Mouse (Mus musculus): ENCODE data around the gene Ddx31.
A peak's percentile ranks its signal among the peaks of the same experiment; 100 is the strongest.

Ddx31 gene

DNA sequence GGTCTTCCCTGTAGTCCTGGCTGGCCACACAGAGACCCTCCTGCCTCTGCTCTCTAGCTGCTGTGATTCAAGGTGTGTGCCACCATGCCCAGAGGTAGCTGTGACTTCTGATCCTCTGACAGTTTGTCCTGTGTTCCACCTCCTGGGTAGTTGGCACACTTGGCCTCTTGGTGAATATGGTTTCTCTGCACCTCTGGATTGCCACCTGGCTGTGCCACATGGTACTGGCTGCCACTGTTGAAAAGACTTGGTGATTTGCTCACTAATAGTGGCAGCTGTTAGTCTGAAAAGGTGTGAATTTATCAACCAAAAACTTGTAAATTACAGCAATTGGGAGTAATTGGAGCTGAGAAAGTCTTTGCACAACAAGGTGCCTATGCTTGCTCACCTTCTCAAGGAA, 23.7 kb downstream of the Ddx31 start:
- no peak for DNase-seq (ENCODE audit: low spot score)

DNA sequence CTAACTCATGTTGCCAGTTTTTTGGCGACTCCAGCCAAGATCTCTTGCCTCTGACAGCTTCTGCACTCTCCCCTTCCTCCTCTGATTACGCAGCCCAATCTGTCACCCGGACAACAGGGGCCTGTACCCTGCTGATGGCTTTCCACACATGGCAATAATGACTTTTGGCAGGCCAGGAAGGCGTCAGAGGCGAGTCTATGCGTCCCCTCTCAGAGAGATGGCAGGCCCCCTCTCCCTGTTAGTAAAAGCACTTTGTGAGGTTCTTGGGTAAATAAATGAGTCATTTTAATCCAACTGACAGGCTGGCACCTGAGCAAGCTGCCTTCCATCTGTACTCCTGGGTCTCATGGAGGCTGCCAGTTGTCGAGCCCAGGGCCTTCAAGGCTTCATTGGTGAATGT, 27.3 kb downstream of the Ddx31 start:
- DNase-seq (ENCODE audit: low spot score), result no peak

DNA sequence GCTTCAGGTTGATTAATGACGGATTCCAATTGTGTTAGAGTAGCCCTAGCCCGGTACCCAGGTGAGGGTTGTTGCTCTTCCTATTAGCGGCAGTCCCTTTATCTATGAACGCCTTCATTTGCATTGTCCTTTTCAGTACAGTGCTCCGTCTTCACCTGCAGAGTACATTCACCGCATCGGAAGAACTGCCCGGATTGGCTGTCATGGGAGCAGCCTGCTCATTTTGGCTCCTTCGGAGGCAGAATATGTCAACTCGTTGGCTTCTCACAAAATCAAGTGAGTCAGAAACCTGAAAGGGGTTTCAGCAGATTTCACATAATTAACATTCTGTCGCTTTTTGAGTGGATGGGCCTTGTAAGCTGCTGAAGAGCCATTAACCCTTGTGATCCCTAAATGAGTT, 35.3 kb downstream of the Ddx31 start:
- no peak for DNase-seq (ENCODE audit: low spot score)

DNA sequence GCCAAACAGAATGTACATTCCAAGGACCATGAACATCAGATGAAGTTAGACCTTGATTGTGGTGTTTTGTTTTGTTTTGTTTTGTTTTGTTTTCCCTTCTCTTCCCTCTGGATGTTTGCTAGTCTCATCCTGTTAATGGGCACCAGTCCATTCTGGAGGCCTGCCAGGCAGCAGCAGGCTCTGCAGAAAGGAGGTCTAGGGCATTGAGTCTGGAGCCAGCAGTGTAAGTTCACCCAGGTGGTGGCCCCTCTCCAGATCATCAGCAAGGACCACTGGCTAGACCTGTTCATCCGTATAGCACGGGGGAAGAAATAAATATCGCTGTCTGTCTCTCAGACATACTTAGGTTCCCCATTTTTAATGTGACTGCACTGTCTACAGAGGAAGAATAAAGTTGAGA, 41.1 kb downstream of the Ddx31 start:
- DNase-seq (ENCODE audit: low spot score), result no peak

DNA sequence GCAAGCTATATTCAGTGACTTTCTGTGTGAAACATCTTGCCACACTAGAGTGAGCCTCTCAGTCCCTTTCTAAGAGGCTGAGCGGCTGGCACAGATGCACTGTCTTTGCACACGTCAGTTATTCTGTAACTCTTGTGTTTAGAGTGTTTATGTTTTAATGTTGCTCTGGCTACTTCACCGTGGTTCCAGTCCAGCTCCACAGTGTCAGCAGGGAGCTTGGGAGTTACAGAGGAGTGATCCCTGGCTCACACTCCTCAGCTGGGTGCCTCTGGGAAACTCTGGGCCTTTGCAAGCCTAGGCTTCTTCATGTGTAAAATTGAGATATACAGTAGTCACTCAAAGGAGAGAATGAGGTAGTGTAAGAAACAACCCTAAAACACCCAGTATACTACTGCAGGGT, 41.8 kb downstream of the Ddx31 start:
- DNase-seq (ENCODE audit: low spot score), result no peak

DNA sequence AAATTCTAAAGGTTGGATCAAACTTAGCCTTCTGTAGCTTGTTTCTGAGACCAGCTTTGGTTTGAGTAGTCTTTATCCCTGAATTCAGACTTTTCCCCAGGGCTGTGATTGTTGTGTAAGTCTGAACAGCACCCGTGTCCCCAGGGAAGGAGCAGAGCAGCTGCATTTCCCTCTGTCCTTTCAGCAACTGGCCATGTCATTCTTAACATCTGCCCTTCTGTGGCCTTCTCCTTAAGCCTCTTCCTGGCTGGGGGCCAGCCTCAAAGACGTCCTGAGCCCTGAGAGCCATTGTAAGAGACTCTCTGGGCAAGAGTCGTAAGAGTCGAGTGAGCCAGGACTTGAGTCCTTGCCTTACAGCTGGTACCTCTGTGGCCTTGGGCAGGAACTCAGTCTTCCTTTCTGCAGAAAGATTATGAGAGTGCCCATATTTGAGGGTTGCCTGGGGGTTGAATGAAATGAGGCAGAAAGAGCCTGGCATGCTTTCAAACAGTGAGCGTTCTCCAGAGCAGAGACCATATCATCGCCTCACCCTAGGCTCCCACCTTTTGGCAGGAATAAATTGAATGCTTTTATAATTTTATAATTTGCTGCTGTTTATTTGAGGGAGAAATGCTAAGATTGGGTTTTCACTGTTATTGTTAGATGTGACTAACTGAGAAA, 42.8 kb downstream of the Ddx31 start:
- DNase-seq (ENCODE audit: low spot score), result no peak

DNA sequence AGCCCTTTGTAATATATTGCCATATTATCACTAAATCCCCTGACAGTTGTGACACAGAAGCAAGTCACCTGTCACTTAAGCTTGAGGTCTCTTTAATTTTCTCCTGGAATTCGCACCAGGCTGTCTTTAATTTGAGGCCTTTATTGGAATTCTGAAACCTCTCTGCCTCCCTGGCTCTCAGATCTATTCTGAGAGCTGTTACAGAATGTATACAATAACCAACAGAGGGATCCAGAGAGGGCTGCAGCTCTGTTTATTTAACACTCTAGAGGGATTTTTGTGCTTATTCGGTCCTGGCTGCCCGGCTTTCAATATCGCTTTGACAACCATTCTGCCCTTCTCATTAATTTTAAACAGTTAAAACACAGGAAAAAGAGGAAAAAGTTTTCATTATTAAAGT, 44.7 kb downstream of the Ddx31 start:
- no peak for DNase-seq (ENCODE audit: low spot score)

DNA sequence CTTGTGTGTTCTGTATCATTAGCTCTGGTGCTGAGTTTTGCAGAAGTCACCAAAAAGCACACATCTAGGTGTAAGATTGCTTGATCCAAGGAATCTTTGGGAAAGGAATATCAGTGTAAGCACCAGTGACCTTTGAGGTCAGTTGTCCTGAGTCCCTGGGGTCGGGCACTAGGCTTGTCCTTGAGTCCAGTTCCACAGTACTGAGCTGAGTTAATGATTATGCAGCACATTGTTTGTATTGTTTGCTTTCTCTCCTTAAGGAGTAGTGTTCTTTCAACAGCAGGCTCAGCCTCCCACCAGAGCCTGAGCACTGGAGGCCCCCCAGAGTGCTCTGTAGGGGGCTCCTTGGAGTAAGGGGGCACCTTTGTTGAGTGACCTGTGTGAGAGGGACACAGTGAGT, 52.6 kb downstream of the Ddx31 start:
- no peak for DNase-seq (ENCODE audit: low spot score)

DNA sequence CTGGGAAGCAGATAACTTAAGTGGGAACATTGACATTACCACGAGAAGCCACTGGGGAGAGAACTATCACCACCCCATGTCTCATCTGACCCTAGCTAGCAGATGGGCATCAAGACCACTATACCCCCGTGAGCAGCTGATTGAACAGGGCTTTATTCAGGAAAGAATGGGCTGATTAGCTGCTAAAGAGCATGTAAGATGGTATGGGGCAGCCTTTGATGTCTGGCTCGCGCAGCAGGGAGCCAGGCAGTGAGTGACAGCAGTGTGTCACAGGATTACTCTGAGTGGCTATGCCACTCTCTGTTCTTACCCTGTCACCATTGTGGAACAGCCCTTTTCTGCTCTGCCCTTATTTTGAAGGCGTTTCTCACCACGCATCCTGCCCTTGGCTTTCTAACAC, 53.3 kb downstream of the Ddx31 start:
- DNase-seq (ENCODE audit: low spot score), result no peak

DNA sequence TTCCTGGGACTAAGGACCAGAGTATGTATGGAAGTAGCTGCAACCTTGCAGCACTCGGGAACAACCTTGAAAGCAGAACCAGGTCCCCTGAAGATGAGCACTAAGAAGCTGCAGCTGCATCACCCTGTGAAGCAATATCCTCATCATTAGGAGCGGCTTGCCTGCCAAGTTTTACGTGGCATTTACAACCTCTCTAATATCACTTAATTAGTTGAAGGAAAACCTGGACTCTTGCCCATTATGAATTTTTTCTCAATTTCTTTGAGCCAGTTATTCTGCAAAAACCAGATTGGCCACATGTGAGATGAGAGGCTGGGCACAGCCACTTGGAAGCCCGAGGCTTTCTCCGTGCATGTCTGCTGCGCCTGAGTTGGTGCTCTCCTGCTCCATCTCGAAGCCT, 55.7 kb downstream of the Ddx31 start:
- no peak for DNase-seq (ENCODE audit: low spot score)

DNA sequence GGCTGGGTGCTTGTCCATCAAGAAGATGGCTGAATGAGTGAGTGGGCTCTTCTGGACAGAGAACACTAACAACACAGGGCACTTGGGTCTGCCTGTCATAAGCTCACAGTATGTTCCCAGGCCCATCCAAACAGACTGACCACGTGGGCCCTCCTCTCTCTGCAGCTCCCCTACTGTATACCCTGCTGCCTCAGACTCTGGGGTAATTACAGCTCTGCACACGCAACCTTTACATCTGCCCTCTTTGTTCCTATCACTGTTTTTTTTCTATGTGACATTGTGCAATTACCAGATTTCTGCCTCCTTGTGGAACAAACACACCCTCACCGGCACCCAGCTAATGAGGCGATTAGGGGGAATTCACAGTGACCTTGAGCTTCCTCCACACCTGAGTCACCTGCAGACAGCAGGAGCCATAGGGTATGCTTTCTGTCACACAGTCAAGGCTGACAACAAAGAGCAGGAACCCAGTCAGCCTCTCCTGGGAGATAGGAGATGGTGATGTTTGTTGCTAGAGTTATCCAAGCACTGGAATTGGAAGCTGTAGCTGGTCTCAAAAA, 57.2 kb downstream of the Ddx31 start:
- no peak for DNase-seq (ENCODE audit: low spot score)

DNA sequence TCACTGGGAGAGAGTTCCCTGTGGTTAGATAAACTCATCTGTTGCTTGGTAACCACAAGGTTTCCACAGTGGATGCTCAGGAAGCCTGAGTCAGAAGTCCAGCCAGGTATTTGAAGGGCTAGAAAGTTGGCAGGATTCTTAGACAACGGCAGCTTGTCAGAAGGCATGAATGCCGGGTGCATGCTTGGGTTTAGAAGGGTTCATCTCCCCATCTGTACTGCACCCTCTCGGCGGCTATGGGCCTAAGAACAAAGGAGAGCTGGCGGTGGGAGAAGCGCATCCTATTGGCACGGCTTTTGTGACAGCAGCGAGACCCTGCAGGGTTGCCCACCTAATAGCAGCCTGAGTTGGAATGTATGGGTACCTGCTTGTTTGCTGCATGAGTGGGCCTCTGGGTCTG, 62.1 kb downstream of the Ddx31 start:
- no peak for DNase-seq (ENCODE audit: low spot score)

DNA sequence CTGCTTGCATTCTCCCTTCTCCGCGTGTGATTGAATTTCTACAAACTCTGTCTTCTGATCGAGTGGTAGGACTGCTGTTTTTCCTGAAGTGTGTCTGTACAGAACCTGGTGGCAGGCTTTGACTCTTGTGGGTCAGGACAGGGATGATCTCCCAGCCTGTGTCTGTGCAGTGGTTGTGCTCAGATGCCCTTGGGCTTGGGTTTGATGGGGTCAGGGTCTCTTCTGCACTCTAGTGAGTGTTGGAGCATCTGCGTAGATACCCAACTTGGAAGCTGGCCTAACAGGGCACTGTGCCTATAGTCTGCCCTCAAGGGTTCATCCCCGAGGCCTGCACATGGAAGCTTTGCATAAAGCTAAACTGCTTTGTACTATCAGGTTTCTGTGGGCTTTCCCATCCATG, 63.7 kb downstream of the Ddx31 start:
- no peak for DNase-seq (ENCODE audit: low spot score)

DNA sequence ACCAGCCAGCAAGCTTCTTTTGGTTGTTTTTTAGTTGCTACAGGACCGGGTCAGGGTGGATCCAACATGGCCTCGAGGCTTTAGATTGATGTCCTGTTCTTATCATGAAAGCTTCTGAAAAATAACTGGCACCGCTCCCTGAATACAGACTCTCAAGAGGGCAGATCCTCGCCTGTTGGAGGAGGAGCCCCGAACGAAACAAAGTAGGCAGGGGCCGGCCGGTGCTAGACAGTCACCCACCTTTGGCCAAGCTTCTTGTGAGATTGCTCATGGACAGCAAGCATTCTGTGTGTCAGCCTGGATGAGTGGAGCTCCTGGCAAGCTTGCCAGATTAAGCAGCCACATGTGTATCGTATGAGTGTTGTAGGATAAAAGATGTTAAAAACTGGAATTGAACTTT, 64.6 kb downstream of the Ddx31 start:
- DNase-seq (ENCODE audit: low spot score), result no peak

DNA sequence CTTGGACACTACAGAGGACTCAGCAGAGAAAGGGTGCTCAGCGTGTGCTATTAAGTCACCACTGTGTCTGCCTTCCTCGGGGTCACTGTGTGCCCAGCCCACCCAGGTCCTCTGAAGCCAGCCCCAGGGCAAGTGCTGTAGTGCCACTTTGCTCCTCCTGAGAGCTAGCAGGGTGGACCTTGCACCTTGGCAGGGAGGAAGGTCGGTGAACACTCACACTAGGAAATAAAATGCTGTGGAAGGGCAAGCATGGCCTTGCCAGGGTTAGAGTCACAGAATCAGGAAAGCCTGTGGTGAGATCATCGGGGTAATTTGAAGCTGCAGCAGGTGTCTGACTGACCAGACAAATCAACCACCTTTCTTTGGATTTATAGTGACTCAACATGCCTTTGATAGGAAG, 65.4 kb downstream of the Ddx31 start:
- DNase-seq (ENCODE audit: low spot score), result no peak

DNA sequence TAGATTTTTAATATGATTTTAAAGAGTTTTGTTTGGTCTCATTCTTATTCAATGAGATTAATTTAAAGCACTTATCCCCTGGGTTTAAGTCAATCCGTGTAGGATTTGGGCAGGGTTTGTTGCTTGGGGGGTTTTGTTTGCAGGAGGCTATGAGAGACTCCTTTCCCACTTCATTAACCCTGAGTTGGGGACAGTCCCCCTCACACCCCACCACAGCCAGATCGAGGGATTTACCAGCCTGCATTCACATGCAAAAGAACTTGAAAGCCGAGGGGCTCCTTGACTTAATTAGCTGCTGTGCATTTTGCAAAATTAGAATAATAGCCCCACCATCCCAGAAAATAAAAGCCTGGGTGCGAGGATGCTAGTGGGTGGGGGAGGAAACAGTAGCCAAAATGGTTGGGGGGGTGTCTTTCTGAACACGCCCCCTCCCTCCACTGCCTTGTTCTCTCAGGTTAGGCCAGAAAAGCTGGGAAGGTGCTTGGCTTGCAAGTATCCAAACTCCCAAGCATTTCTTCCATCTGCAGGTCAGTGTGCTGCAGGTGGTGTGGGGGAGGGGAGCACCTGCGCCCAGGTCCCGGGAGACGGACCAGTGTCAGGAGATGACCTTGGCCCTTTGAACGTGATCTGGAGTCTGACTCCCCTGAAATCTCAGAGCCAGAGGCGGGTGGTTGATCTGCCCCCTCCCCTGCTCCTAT, 67.6 kb downstream of the Ddx31 start:
- no peak for DNase-seq (ENCODE audit: low spot score)

DNA sequence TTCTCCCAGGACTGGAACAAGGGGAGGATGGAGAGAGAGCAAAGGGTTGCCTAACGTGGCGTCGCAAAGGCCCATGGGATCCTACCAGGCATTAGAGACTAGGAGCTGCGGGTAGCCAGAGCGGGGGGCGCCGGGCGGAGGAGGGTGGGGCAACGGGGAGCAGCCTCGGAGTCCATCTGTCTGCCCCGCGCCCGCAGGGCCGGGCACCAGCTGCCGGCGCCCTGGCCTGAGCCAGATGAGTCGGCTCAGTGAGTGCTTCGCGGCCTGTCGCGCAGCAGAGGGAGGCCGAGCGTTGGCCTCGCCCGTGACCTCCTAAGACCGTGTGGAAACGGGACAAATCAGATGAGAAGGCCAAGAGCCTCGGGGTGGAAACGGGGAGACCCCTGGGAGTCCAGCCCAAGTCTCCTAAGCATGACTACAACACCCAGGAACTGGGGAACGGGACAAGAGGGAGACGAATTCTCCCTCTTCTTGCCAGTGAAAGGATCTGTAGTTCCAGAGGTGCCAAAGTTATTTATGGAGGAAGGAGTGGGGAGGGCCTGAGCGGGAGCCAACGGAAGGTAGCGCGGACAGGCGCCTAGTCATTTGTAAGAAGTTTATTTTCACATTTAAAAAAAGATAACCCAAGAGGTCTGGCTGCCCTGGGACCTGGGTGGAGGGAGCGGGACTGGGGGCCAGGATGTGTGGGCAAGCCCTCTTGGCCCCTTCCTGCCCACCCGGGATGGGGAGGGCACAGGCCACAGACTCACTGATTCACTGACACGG, 68.4 kb downstream of the Ddx31 start:
- peak; percentile 61 for DNase-seq (ENCODE audit: low spot score)

DNA sequence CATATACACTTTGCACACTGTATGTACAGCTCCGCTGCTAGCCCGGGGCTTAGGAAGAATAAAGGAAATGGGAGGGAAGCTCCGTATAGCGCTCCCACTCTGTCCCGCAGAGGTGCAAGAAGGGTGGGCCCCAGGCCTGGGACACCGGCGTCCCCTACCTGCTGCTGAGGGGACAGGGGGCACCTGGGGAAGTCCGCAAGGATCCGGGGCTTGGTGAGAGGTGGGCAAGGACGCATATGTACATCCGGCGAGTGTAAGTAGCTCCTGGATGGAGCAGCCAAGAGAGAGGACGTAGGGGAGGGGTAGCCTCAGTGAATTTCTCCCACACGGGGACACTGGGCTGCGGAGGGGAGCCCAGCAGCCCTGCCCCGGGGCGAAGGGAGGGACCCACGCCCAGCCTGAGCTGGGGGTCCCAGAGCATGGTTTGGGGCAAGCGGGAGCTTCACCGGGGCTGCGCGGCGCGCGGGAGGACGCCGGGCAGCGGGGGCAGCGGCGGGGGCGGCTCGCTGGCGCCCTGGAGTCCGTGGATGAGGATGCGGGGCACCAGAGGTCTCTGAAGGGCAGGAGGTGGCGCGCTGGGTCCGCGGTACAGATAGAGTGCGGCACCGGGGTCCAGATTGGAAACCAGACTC, 69.1 kb downstream of the Ddx31 start:
- no peak for DNase-seq (ENCODE audit: low spot score)

DNA sequence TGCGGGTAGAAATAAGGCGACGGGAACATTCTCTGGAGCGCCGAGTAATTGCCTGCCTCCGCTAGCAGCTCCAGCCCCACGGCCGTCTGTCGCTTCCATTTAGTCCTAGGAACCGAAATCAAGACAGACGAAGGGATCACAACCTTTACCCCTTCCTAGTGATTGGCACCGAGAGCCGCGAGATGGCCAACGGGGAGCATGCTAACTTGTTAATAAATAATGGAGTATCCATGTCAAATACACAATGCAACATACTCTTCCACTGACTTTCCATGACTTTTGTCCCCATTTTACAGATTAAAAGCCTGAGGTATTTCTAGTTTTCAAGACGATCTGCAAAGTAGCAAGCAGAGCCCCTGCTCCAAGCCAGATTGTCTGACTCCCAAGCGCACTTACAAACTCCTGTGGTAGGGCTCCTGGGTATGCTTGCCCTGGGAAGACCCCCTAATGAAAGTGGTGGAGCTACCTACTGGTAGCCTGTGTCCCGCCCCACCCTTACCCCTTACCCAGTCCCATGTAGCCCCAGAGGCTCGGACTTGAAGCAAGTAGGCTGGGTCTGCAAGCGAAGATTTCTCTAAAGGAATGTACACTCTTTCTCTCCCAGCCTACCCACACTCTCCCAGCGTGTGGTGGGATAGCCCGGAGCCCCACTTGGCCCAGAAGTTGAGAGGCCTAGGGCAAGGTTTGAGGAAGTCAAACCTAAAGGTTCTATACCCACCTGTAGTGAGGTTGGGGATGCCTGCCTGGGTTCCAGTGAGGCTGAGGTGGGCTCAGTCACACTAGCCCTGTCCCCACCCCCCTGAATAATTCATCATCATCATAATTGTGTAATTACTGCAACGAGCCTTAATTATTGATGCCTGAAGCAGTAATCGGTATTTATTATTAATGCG, 69.9 kb downstream of the Ddx31 start:
- no peak for DNase-seq (ENCODE audit: low spot score)

DNA sequence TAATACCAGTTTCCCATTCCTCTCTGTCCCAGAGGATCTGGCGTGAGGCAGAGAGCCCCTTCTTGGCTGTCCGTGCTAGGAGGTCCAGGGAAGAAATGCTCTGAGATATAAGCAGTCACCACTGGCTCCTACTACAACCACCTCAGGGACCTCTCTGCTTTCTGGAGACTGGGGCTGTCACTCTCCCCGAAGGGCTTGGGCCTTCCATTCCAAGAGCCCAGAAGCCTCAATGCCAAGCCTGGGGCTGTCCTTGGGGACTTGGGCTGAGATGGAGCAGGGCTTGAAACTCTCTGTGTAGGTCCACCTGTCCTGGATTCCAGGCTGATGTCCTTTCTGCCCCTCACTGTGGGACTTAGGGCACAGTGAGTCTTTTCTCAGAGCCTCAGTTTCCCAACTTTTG, 70.7 kb downstream of the Ddx31 start:
- no peak for DNase-seq (ENCODE audit: low spot score)

DNA sequence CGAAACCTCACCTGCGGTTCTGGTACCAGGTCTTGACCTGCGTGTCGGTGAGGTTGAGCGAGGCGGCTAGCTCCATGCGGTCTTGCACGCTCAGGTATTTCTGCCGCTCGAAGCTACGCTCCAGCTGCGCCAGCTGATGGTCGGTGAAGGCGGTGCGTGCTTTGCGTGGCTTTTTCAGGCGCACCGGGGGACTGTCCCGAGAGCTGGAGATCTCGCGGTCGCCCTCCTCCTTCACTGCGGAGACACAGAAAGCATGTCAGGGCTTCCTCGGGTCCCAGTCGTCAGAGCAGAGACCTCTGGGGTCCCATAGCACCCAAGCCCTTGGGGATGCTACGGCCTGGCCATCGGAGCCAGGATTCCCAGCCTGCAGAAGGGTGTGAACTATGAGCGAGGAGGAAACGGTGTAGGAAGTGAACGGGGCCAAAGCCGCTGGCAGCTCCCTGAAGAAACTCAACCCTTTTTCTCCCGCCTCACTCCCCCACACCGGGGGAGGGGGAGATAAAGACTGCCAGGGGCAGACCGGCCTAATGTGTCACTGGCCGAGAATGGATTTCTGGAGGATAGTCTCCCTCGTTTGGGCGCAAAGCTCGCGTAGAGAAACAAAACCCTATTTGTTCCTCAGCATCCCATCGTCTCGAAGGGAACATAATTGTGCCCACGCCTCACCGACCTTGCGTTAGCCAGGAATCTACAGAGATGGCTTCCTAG, 71.3 kb downstream of the Ddx31 start:
- DNase-seq (ENCODE audit: low spot score), result peak; percentile 58

Measured in embryo, embryonic 10 days (tissue).